Mouse (Mus musculus): ENCODE results near the gene Gm13695. TPM values are rescaled to one million over a fixed set of nuclear protein-coding genes. Genes with fewer than 3 reads are reported as not detected.

Gm13695 gene
- total RNA-seq, 2 experiments from 2014 or later = not detected

Other genes with a start within 250 kb of the Gm13695 start
- gene Itgav, start 242.9 kb upstream of the Gm13695 start, total RNA-seq (2021) = 100 to 1,000 TPM in 1 of 2 experiments, 10 to 100 TPM in 1; 92.2 to 113 TPM
- 1 to 10 TPM; 4.5 to 5.5 TPM for gene Fam171b, start 154.7 kb upstream of the Gm13695 start, total RNA-seq (2021)
- not detected for gene Zswim2, start 26.1 kb upstream of the Gm13695 start, total RNA-seq (2021)
- gene Gm13698, start 11.6 kb upstream of the Gm13695 start, total RNA-seq (2021) = 1 to 10 TPM; 1.3 to 1.4 TPM
- gene Gm13693, start 5.8 kb upstream of the Gm13695 start, total RNA-seq (2021) = 1 to 10 TPM; 1.3 to 1.4 TPM
- 1 to 10 TPM; 1.3 to 1.4 TPM for gene Gm13696, start 5.8 kb downstream of the Gm13695 start, total RNA-seq (2021)
- gene Gm13694, start 11.6 kb downstream of the Gm13695 start, total RNA-seq (2021) = 1 to 10 TPM; 1.3 to 1.4 TPM
- 1 to 10 TPM; 1.3 to 1.4 TPM for gene Gm13697, start 17.4 kb downstream of the Gm13695 start, total RNA-seq (2021)
- 1 to 10 TPM; 1.3 to 1.4 TPM for gene Gm13691, start 23.2 kb downstream of the Gm13695 start, total RNA-seq (2021)

Measured in adrenal gland, adult 18-20 months (tissue).